Mouse (Mus musculus) thymus, postnatal 25 days (tissue): Measurements from ENCODE around the gene Zfp341.

Experiments
- DNase-seq: peaks from one replicate; pipeline ENCODE4 v3.0.0; 2022

Gene Zfp341

DNA sequence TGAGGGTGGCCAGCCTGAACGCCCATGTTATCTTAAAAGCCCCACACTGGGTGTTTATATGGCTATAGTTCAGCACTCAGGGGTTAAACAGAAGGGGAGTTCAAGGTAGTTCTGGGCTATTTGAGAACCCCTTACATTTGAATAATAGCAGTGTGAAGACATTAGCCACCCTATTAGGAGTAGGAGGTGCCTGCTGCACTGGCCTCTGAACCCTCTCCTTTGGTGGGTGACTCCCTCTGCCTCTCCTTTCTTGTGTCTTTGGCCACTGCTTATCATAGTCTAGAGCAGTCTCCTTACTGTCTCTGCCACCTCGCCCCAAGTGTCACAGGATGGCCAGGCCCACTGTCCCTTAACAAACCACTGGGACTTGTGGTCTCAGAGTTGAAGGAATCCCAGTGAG lies 67.2 kb downstream of the Zfp341 start:
- DNase-seq: no peak

DNA sequence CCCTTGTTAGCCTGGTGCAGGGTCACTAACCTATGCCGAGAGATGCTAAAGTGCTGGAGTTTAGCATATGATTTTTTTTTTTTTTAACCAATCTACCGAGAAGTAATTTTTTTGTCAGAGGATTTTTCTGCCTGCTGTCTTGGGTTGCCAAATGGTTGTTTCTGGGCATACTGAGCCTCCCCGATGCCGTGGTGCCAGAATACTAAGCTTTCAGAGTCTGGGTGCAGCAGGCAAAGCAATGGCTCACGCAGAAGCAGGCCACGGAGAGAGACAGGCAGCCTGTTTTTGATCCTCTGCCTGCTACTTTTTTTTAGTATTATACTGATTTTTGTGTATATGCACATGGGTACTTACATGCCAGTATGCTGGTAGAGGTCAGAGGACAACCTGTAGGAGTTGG lies 67.8 kb downstream of the Zfp341 start:
- no peak for DNase-seq

DNA sequence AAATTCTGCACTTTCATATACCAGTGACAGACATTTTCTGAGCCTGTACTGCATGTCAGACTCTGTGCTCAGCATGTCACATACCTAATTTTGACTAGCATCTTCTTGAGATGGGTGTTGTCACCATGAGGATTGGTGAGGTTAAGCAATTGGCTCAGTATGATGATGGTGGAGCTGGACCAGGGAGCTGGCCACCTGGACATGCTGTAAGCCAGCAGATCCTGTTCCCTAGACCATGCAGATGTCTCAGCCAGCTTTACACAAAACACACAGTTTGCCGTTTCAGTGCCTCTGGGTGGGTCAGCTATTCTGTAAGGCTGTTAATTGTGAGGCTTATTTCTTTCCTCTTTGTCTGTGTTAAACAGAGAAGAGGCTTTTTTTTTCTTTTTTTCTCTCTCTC lies 69.6 kb downstream of the Zfp341 start:
- no peak for DNase-seq

DNA sequence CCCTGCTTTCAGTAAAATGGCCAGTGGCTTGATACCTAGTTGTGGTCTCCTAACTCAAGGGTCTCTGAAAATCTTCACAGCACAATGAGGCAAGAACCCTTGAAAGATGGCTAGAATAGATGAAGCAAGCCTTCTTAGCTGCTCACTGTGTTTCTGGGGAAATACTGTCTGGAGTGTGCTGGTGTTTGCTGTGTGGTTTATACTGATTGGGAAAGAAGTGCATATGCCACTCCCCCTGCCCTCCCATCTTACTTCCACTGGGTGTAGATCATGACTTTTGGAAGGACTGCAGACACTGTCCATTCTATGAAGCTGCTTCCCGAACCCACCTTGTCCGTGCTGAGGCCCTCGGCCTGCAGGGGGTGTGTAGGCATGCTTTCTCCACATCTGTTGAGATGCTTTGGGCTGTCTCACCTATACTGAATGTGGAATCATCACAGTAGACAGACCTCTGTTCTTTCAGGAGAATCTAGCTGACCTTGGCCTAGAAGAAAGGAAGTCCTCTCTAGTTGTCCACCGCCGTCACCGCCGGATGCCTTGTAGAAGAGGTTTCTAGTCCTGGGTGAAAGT lies 71.9 kb downstream of the Zfp341 start:
- DNase-seq: no peak

DNA sequence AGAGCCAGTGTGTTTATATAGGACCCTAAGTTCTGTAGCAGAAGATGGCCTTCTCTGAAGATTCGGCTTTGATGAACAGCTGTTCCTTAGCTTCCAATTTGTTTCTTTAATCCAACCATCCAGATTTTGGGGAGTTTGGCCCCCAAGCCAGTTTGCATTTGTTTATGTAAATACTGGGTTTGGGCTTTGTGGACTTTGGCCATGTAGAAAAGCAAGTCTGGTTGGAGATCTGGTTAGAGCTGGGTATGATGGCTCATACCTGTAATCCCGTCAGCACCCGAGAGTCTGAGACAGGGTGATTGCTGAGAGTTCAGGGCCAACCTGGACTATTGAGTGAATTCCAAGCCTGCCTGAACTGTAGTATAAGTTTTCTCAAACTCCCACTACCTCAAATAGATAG lies 72.7 kb downstream of the Zfp341 start:
- no peak for DNase-seq

DNA sequence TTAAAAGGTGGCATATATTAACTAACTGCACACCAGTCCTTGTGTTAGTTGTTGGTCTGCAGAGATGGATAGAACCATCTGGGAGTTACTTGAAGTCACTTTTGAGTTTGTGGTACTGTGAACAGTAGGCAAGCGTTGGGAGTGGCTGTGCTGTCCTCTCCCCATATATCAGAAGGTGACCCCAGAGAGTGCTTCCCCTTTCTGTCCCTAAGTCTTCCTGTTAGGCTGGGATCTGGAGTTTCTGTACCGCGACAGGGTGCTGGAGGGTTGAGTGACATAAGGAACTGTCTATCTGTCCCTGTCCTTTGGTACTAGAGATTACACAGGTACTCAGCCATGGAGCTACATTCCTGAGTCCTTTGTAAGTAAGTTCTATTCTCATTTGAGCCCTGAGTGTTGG lies 73.7 kb downstream of the Zfp341 start:
- DNase-seq: no peak

DNA sequence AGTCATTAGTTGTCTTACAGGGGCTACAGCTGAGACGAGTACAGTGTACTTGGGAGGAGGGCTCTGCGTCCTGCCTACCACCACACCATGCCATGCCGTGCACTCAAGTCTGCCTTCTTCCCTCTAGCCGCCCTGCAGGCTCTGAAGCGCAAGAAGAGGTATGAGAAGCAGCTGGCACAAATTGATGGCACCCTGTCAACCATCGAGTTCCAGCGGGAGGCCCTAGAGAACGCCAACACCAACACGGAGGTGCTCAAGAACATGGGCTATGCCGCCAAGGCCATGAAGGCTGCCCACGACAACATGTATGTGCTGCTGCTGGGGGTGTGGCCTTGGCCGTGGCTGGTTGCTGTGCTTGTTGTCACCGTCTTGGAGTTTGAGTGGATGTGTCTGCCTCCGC lies 76.3 kb downstream of the Zfp341 start:
- DNase-seq: no peak

DNA sequence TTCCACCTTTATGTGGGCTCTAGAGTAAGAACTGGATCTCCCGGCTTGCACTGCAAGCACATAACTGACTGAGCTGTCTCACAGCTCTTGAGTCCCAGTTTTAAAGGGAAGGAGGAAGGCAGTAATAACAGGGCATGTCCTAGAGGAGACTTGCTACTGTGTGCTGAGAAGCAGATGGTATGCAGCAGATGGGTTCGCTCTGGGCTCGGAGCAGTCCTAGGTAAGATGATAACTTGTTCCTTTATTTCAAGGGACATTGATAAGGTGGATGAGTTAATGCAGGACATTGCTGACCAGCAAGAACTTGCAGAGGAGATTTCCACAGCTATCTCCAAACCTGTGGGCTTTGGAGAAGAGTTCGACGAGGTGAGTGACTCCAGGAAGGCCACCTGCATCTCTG lies 77.9 kb downstream of the Zfp341 start:
- DNase-seq: no peak

DNA sequence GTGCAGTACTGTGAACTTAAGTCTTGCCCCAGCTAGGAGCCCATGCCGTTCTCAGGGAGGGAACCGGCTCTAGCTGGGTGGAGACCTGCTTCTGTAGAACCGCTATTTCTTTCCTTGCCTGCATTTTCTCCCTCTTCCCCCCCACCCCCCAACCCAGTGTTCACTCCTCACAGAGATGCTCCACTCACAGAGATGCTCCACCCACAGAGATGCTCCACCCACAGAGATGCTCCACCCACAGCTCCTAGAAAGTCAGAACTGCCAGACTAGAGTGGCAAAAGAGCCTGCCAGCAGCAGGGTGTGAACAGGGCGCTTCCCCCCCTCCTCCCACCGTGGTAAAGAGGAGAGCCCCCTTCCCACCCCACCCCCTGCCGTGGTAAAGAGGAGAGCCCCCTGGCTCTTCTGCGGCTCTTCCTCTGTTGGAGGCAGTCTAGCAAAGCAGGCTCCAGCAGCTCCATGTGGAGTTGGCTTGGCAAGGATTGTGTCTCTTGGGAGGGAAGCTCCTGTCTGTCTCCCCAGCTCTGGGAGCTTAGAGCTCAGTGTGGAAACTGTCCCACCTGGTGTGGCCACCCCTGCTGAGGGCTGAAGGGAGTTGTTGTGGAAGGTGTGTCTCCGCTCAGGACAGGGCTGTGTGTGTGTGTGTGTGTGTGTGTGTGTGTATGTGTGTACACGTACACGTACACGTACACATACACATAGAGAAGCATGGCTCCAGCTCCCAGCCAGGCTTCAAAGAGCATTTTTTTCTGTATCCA lies 80.3 kb downstream of the Zfp341 start:
- DNase-seq: no peak

DNA sequence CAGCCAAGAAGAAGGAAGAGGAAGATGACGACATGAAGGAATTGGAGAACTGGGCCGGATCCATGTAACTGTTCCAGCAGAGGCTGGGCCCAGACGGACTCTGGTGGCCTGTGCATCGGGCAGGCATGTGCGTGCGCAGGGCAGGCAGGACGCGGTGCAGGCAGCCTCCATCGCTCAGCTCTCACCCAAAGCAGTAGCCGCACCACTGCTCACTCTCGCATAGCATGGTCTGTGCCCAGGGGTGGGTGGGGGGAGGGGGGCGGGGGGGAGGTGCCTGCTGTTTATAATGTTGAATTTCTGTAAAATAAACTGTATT lies 80.8 kb downstream of the Zfp341 start:
- no peak for DNase-seq

DNA sequence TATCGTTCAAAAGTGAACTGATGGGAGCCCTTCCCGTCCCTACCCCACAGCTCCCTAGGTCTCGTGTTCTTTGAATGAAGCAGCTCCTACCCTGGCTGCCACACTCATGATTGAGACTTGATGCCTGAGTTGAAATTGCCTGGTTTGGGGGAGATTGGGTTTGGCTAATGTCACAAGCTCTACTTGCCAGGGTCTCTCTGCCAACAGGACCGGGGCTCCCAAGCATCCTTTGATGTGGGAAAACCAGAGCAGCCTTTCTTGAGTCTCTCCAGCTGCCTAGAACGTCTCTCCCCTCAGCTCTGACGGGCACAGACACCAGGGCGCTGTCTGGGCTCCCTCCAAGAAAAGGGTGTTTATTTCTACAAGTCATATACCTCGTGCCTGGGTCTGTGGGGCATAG lies 82.6 kb downstream of the Zfp341 start:
- DNase-seq: no peak
